Mouse (Mus musculus): ENCODE data around the gene Comt.
A peak's percentile ranks its signal among the peaks of the same experiment; 100 is the strongest.

Gene Comt

DNA sequence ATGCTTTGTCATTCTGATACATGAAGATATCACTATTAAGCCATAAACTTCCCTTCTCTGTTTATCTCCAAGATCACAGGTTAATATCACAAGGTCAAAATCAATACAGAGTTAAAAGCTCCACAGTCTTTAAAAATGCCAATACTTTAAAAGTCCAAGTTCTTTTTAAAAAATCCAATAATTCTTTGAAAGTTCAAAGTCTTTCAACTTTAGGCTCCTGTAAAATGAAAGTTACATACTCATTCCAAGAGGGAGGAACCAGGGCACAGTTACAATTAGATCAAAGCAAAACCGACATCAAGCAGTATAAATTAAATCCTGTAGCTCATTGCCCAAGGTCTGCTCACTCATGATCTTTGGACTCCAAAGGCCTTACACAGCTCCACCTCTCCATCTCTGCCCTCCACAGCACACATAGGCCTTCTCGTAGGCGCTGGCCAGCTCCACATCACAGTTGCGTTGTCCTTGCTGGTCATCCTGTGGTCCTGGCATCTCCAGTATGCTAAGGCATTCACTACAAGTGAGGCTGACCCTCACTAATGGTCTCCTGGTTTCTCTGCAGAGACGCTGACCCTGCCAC is 6.8 kb upstream of the Comt start:
- no peak for DNase-seq

DNA sequence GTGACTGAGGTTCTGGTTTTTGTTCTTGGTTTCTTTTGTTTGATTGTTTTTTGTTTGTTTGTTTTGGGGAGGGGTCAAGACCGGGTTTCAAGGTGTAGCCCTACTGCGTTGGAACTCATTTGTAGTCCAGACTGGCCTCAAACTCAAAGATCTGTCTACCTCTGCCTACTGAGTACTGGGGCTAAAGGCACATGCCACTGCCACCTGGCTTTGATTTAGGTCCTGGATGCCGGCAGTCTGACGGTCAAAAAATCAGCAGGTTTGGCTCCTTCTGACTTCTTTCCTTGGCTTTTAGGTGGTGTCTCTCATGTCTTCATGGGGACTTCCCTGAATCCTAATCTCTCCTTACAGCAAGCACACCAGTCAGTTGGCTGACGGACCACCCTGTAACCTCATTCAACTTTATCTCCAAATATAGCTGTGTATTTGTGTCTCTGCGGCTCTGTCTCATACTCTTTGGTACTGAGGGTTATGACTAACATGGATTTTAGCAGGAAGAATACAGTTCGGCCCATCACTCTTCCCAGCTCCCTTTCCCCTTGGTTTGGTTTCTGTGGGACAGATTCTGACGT is 4.1 kb upstream of the Comt start:
- DNase-seq: no peak

DNA sequence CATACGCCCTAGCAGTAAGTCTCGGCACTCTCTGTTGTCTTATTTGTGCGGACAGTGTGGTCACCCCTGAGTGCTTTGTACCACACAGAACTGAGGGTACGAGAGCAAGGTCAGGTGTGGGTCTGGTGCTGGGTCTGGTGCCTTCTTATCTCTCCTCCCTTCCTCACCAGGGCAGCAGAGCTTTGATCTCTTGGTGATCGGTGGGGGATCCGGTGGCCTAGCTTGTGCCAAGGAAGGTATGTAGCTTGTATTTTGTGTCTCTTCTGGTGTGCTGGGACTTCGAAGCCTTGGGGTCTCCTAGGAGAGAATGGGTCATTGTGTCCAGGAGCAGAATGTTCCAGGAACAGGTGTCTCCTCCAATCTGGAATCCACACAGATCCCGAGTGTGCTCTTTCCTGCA is 3.0 kb upstream of the Comt start:
- no peak for DNase-seq

GRCm38 (mm10) chr16:18428516-18429042 is 1.9 kb upstream of the Comt start:
- no peak for DNase-seq

DNA sequence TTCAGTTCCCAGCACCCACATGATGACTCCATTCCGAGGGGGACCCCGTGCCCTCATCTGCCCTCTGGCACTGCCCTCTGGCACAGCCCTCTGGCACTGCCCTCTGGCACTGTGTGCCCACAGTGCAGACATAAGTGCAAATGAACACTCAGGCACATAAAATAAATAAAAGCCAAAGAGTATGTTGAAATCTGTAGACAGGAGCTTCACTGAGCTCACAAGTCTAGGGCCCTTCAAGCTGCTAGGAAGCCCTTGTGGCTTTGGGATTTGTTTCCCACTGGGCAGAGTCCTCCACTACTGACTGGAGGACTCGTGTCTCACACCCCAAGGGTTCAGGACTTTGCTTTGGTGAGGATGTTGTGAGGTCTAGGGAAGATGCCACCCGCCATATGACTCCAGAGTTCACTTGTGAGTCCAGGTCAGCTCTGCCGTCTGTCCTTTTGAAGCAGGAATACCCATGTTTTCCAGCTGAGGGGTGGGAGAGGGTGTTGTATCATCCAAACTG is 1.4 kb upstream of the Comt start:
- DNase-seq: no peak

- DNase-seq: peak; percentile 78
These were observed 349 bp downstream of the Comt start, which contains the start of gene Txnrd2 for GRCm38 (mm10) chr16:18426215-18426791. Txnrd2 (plus strand) TSS chr16:18426384.

DNA sequence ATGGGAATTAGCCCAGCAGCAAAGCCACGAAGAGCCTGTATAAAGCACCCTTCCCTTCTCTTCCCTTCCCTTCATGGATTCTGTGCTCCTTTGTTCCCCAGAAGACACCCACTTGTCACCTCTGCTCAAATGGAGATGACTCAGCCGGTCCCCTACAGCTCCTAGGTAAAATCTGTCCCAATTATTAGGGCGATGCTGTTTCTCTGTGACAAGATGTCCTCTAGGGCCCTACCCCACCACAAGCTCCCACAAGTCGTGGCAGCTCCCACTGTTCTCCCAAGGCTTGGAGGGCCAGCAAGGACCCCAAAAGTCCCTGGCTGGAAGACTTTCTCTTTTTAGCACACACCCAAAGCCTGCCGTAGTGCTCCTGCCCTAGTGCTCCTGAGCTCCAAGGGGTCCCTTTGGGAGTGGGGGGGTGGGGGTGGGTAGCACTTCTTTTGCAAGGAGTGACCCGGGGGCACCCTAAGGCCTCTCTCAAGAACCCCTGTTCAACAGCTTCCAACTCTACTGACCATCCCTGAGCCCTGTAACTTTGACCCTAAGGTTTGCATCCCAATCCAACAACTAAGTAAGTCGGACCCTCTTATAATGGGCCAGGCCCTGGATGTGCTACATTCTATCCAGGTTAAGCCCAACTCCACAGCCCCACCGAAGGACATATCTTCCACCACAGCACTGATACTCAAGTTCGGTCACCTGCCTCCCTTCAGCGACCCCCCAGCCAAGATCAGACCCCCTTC is 1.0 kb downstream of the Comt start:
- peak; percentile 16 for DNase-seq

DNA sequence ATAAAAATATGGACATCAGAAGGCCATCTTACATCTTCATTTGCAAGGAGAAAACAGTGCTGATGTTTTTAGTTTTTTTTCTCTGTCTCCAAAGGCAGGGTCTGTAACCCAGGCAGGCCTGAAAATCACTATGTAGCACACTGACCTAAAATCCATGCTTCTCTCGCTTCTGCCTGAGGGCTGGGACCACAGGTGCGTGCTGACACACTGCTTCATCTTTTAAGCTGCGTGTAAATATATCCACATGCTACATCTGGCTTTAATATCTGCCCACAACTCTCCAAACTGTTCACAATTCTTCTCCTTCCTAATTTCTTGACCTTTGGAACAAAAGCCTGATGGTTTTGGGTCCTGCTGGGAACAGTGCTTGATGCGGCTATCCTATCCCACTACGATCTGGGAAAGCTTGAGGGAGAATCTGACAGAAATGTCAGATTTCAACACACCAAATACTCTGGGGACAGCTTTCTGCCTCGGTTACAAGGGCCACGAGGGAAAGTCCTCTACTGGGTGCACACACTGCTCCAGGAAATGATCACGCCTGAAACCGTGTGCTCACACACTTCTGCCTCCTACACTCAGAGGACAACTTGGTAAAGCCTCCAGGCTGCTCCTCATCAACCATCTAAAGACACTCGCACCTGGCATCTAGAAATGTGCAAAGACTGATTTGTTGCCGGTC is 2.1 kb downstream of the Comt start:
- DNase-seq: peak; percentile 29

DNA sequence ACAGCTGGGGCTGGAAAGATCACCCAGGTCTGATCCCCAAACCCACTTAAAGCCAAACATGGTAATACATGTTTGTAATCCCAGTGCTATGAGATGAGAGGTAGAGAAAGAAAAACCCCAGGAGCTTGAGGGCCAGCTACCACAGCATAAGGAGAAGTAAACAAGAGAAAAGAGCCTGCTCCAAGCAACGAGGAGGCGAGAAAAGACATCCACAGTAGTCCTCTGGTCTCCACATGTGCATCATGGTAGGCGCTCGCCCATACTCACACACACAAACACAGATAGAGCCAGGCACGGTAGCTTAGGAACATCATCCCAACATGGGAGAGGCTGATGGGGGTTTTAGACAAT is 2.8 kb downstream of the Comt start:
- DNase-seq: no peak

DNA sequence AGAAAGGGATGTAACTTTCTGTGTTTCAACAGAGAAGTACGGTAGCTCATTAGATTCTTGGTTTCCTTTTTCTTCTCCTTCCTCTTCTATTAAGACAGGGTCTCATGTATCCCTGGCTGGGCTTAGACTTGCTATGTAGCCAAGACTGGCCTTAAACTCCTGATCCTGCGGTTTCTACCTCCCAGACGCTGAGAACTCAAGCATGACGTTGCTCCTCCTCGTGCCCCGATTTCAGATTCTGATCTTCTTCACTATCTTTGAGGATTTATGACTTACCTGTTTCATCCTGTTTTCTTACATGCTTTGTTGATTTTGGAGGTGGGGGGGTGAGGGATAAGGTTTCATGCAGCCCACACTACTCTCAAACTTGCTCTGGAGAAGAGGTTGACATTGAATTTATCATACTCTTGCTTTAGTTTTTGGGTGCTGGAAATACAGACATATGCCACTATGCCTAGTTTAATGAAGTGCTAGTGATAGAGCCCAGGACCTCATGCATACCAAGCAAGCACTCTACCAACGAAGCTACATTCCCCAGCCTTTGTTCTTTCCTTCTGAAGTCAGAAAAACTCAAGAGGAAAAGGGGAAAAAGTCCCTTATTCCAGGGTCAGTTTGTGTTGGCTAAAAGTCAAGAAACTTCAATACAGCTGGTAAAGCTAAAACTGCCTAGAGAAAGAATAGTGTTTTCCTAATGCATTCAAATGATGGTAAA is 3.3 kb downstream of the Comt start:
- no peak for DNase-seq

DNA sequence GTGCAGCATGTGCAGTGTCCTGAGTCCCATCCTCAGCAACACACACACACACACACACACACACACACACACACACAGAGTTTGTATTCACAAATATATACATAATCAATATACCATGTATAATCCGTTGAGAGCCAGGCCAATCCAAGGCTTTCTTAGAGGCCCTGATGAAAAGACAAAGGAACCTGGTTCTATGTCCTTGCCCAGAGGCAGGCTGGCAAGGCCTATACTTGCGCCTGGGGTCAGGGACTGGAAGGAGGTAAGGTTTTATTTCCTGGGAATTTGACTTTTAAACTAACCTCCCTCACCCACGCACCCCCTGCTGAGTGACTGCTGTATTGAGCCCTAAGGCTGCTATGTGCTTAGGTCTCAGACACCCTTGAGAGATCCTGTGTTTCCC is 6.1 kb downstream of the Comt start:
- DNase-seq: no peak

GRCm38 (mm10) chr16:18419603-18420026 is 7.0 kb downstream of the Comt start:
- no peak for DNase-seq

- DNase-seq: no peak
These were observed 7.7 kb downstream of the Comt start for GRCm38 (mm10) chr16:18418756-18419602.

DNA sequence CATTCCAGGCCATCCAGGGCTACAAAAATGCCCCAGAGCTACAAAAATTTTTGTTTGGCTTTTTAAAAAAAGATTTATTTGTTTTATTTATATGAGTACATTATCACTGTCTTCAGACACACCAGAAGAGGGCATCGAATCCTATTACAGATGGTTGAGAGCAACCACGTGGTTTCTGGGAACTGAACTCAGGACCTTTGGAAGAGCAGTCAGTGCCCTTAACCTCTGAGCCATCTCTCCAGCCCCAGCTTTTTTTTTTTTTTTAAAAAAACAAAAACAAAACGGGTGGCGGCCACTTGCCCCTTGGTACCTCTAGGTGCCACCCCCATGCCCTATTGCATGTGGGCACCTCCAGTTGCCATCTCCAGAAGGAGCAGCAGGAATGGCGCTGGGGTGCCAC is 9.2 kb downstream of the Comt start:
- DNase-seq: peak; percentile 7

DNA sequence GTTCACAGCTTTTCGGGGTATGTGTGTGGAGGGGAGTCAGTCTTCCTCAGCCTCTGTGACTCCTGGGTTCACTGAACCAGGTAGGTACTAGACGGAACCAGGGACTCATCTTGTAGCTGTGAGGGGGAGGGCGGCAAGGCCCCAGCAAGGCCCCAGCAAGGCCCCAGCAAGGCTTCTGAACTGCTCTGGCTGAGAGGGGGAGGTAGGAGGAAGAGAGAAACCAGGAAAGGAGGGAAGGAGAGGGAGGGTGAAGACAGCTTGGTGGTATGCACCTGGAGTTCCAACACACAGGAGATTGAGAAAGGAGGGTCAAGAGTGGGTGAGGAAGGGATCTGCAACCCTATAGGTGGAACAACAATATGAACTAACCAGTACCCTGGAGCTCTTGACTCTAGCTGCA is 9.8 kb downstream of the Comt start:
- DNase-seq: peak; percentile 12

GRCm38 (mm10) chr16:18416094-18416761 is 10.4 kb downstream of the Comt start:
- DNase-seq: peak; percentile 24

- DNase-seq: peak; percentile 7
These were observed 13.4 kb downstream of the Comt start for GRCm38 (mm10) chr16:18413032-18413816.

DNA sequence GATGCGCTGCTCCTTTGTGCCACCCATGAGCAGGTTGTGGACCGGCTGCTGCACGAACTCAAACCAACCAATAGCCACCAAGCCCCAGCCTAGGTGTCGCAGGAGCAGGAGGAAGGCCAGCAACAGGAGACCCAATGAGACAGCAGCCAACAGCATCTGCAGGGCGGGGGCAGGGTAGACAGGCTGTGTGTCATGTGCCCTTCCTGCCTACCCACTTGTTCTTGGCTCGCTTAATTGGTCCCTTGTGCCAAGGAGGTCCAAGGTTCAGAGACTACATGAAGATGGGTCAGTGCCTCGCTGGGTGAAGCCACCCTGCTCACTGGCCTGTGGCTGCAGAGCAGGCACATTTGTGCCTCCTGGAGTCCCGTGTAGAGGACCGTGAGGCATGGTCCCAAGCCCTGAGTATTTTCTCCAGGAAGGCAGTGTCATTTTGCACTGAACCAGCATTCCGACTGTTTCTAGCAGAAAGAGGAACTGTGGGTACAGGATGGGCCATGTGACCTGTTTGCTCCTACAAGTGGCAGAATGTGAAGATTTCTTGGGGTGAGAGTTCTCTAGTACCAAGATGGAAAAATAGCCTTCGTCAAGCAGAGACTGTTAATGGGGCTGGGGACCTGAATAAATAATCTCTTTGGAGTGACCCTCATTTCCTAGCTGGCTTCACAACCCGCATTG is 14.7 kb downstream of the Comt start:
- peak; percentile 66 for DNase-seq

GRCm38 (mm10) chr16:18411026-18411649 is 15.5 kb downstream of the Comt start:
- DNase-seq: peak; percentile 6

Measured in thymus, postnatal 4 days (tissue).